In the genomic region with DNA sequence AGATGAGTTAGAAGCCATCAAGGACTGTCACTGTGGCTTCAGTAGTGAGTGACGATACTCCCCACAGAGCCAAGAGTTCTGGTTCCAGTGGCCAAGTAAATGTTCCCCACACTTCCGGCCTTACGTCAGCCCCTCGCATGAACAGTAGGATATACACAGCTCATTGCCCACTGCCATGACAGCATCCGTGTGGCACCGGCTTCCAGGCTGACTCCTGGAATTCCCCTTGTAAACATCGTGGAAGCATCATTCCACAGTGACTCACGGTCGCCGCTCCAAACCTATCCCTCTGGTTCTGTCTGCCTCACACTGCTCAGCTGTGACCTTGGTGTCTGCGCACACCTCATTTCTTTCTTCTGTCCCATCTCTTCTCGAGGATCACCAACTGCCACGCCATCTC, we compare ENCODE assay signal across 15 mouse cellular contexts. TPM values are rescaled to one million over a fixed set of nuclear protein-coding genes. Genes with fewer than 3 reads are reported as not detected.
DNase-seq lines count a peak whose midpoint lies in the region; ATAC-seq and TF ChIP-seq lines count a peak whose summit lies in the region.
"Had no signal": no experiment of that assay in that cellular context is flagged by ENCODE, and none has a peak within 500 bp of the region (broad histone marks: within the 10 kb centered on the region; RNA-seq: fewer than 3 reads in every experiment).

No protein-coding gene starts in this region.

- no peaks in the 10 kb centered on the region for H3K27me3 ChIP-seq in Patski
- H3K27me3 ChIP-seq in heart, embryonic 11.5 days (ENCODE audit: control insufficient read depth, insufficient read depth, low read length) = no peaks in the 10 kb centered on the region
- H3K27me3 ChIP-seq: embryonic facial prominence, embryonic 15.5 days; forebrain, embryonic 12.5 days had no signal

- TF ChIP-seq CTCF in layer of hippocampus, adult 2 months (conservative IDR thresholded peaks at IDR 0.05) = no peak
- TF ChIP-seq CTCF in Patski (IDR thresholded peaks at IDR 0.05) = no peak
- no peak for TF ChIP-seq CTCF in cortical plate, adult 2 months (IDR thresholded peaks at IDR 0.05; ENCODE audit: extremely low read depth, insufficient read depth, low read length)

- no peak for TF ChIP-seq POLR2A in cortical plate, adult 2 months (IDR thresholded peaks at IDR 0.05; ENCODE audit: extremely low read depth, insufficient read depth, low read length)

- peak; percentile 93 for ATAC-seq in Patski
- no peak for ATAC-seq in heart, embryonic 11.5 days (replicated peaks; ENCODE audit: insufficient number of reproducible peaks, low FRiP score, low TSS enrichment)

- in situ Hi-C loops in Patski (cut with MboI; ENCODE audit: low pct_unique_long_range_greater_than_20kb) = no loop called here

- 83% methylated on average over 13 of the region's 13 CpGs for WGBS in heart, embryonic 11.5 days (ENCODE audit: insufficient replicate concordance)

- peak overlapping the region; percentile 80 for H3K27ac ChIP-seq in layer of hippocampus, adult 2 months
- peak overlapping the region; percentile 49 for H3K27ac ChIP-seq in cortical plate, adult 2 months (ENCODE audit: insufficient read depth, low read length)
- no peak overlapping the region for H3K27ac ChIP-seq in heart, embryonic 11.5 days (ENCODE audit: low read depth, low read length)
- H3K27ac ChIP-seq: embryonic facial prominence, embryonic 15.5 days; forebrain, embryonic 12.5 days; limb, embryonic 10.5 days; macrophage had no signal

- H3K9ac ChIP-seq in heart, embryonic 11.5 days (ENCODE audit: low read depth, low read length) = no peak overlapping the region
- H3K9ac ChIP-seq: embryonic facial prominence, embryonic 15.5 days; forebrain, embryonic 12.5 days had no signal

- peaks cover 38% of the 10 kb centered on the region for H3K4me1 ChIP-seq in cortical plate, adult 2 months (ENCODE audit: control insufficient read depth, insufficient read depth, low read length)
- peaks cover 24% of the 10 kb centered on the region for H3K4me1 ChIP-seq in heart, embryonic 11.5 days (ENCODE audit: control insufficient read depth, insufficient read depth, low read length)

- POLR2A ChIA-PET in Patski (lab: Charles Lee) = interaction anchor here (1.1 kb wide), 1 partner anchor 12 kb away, joined by 6 read pairs; a partner anchor contains a TSS

- CTCF ChIA-PET in Patski (lab: Charles Lee) = interaction anchor here (1.0 to 1.1 kb wide), 2 partner anchors 16 to 61 kb away, joined by 3 to 4 read pairs; no protein-coding TSS in a partner anchor

- H3K4me2 ChIP-seq in heart, embryonic 11.5 days = no peak overlapping the region
- H3K4me2 ChIP-seq: embryonic facial prominence, embryonic 15.5 days; forebrain, embryonic 12.5 days had no signal

- no peaks in the 10 kb centered on the region for H3K36me3 ChIP-seq in heart, embryonic 11.5 days (ENCODE audit: control insufficient read depth, insufficient read depth, low read length)
- H3K36me3 ChIP-seq: embryonic facial prominence, embryonic 15.5 days; forebrain, embryonic 12.5 days; heart, embryonic 10.5 days had no signal

- no peak overlapping the region for H3K4me3 ChIP-seq in layer of hippocampus, adult 2 months
- H3K4me3 ChIP-seq in cortical plate, adult 2 months (ENCODE audit: insufficient read depth, low read length) = no peak overlapping the region
- no peak overlapping the region for H3K4me3 ChIP-seq in heart, embryonic 11.5 days (ENCODE audit: low read depth, low read length)
- H3K4me3 ChIP-seq: embryonic facial prominence, embryonic 15.5 days; forebrain, embryonic 12.5 days; heart, embryonic 10.5 days; limb, embryonic 10.5 days had no signal

- no peak for DNase-seq in layer of hippocampus, adult 2 months (ENCODE audit: low spot score in 2 of 2)
- no peak for DNase-seq in layer of hippocampus, adult 18-20 months (ENCODE audit: low spot score in 2 of 2)
- DNase-seq in Patski (ENCODE audit: low read depth, low spot score) = peak; percentile 88
- peak; percentile 69 to 81 for DNase-seq in lung, postnatal 4 days
- DNase-seq in retina, postnatal 1 day = no peak
- DNase-seq: heart, postnatal 36 days; kidney, postnatal 14 days; right cerebral cortex, postnatal 14 days had no signal

- no peaks in the 10 kb centered on the region for H3K9me3 ChIP-seq in heart, embryonic 11.5 days (replicated peaks; ENCODE audit: control insufficient read depth, low read length)
- H3K9me3 ChIP-seq: embryonic facial prominence, embryonic 15.5 days; forebrain, embryonic 12.5 days; heart, embryonic 10.5 days; limb, embryonic 10.5 days had no signal

RNA-seq across cellular contexts. Expression of a gene that starts 12.4 kb away (rescaled TPM):
- total RNA-seq in layer of hippocampus, adult 2 months (2021) = 10 to 100 TPM; 69.6 to 70.8 TPM
- total RNA-seq in layer of hippocampus, adult 18-20 months (2021) = 10 to 100 TPM; 62.0 to 65.6 TPM
- 60.0 TPM for polyA plus RNA-seq in Patski (2021)
- polyA plus RNA-seq in cortical plate, adult 2 months (2012; rRNA removed) = 43.1 and 43.5 TPM in 2 replicates
- polyA plus RNA-seq in heart, embryonic 11.5 days (2014; fragmentation: Nextera tagmentation; extraction: Ambion mirVana) = 4.9 and 6.1 TPM in 2 replicates

Comparison
In these comparisons a context has a peak if more than half of its experiments do, and no peak if none do; other contexts are left out.
1. DNase-seq: peak in Patski (single experiment) and lung, postnatal 4 days (2 of 2); none in layer of hippocampus, adult 2 months (0 of 2), layer of hippocampus, adult 18-20 months (0 of 2) and retina, postnatal 1 day (single experiment).